Mouse (Mus musculus): ENCODE results near the gene Tspyl4.

Tspyl4 gene

GRCm38 (mm10) chr10:34320809-34321208 lies 23.6 kb downstream of the Tspyl4 start:
- DNase-seq (ENCODE audit: low read depth, low spot score) = no peak

- DNase-seq (ENCODE audit: low read depth, low spot score) = no peak
Observed at GRCm38 (mm10) chr10:34326701-34327100, 29.5 kb downstream of the Tspyl4 start.

- no peak for DNase-seq (ENCODE audit: low read depth, low spot score)
Observed at GRCm38 (mm10) chr10:34327144-34327543, 29.9 kb downstream of the Tspyl4 start.

GRCm38 (mm10) chr10:34328310-34328709 lies 31.1 kb downstream of the Tspyl4 start:
- DNase-seq (ENCODE audit: low read depth, low spot score) = no peak

- DNase-seq (ENCODE audit: low read depth, low spot score) = no peak
Observed at GRCm38 (mm10) chr10:34341014-34341413, 43.8 kb downstream of the Tspyl4 start.

GRCm38 (mm10) chr10:34341886-34342285 lies 44.6 kb downstream of the Tspyl4 start:
- DNase-seq (ENCODE audit: low read depth, low spot score) = no peak
